In genomic region chr3:101748186-101748585, GRCm38 (mm10) we compare ENCODE assay signal across 19 mouse cellular contexts.
DNase-seq lines count a peak whose midpoint lies in the region; ATAC-seq and TF ChIP-seq lines count a peak whose summit lies in the region.
"Had no signal": no experiment of that assay in that cellular context is flagged by ENCODE, and none has a peak within 500 bp of the region (broad histone marks: within the 10 kb centered on the region; RNA-seq: fewer than 3 reads in every experiment).

No protein-coding gene starts in this region.

- H3K27ac ChIP-seq in cortical plate, adult 2 months (ENCODE audit: insufficient read depth, low read length): peak overlapping the region; percentile 6; the same call in 1 of the 2 replicates
- H3K27ac ChIP-seq: embryonic facial prominence, embryonic 10.5 days; heart, embryonic 10.5 days; limb, embryonic 15.5 days; midbrain, embryonic 12.5 days; stomach, embryonic 15.5 days had no signal

- no peak overlapping the region for H3K4me3 ChIP-seq in cortical plate, adult 2 months (ENCODE audit: insufficient read depth, low read length)
- H3K4me3 ChIP-seq: embryonic facial prominence, embryonic 10.5 days; erythroblast, embryonic 14.5 days; heart, embryonic 10.5 days; limb, embryonic 15.5 days; midbrain, embryonic 12.5 days; stomach, embryonic 15.5 days had no signal

- no peak for TF ChIP-seq POLR2A in cortical plate, adult 2 months (IDR thresholded peaks at IDR 0.05; ENCODE audit: extremely low read depth, insufficient read depth, low read length)

- peaks cover 2% of the 10 kb centered on the region for H3K4me1 ChIP-seq in cortical plate, adult 2 months (ENCODE audit: control insufficient read depth, insufficient read depth, low read length)
- H3K4me1 ChIP-seq: embryonic facial prominence, embryonic 10.5 days; heart, embryonic 10.5 days; limb, embryonic 15.5 days; stomach, embryonic 15.5 days had no signal

- peak; percentile 90 for DNase-seq in heart, adult 11 months
- no peak for DNase-seq in heart, adult 9 months (ENCODE audit: low spot score in 2 of 2)
- peak; percentile 56 for DNase-seq in CD4-positive helper T cell, adult 2 months (ENCODE audit: low read depth, low spot score)
- DNase-seq in neural tube, embryonic 10.5 days (ENCODE audit: extremely low spot score, low spot score): no peak
- DNase-seq in gastrocnemius, adult 18-20 months (ENCODE audit: low spot score): no peak
- no peak for DNase-seq in right cerebral cortex, adult 18-20 months
- DNase-seq: cerebellum, postnatal 10 days; gastrocnemius, postnatal 14 days; kidney, adult 8-10 months; liver, postnatal 0 days; right cerebral cortex, postnatal 4 days had no signal

- peak; percentile 37; the same call in 1 of the 2 replicates for ATAC-seq in megakaryocyte-erythroid progenitor cell, adult 5-6 weeks (replicated peaks; ENCODE audit: low FRiP score, low TSS enrichment, poor library complexity, severe bottlenecking)
- ATAC-seq: liver, postnatal 0 days had no signal

- no peak for TF ChIP-seq CTCF in cortical plate, adult 2 months (IDR thresholded peaks at IDR 0.05; ENCODE audit: extremely low read depth, insufficient read depth, low read length)

Comparison
In these comparisons a context has a peak if more than half of its experiments do, and no peak if none do; other contexts are left out.
1. DNase-seq: peak in heart, adult 11 months (single experiment) and CD4-positive helper T cell, adult 2 months (single experiment); none in heart, adult 9 months (0 of 2), neural tube, embryonic 10.5 days (single experiment), gastrocnemius, adult 18-20 months (single experiment) and right cerebral cortex, adult 18-20 months (single experiment).